Mouse (Mus musculus) ZHBTc4 (cell line): ENCODE measurements at regions not wholly inside any gene's neighbourhood (a gene's known extent, or its start where the extent isn't known, plus 50 kb on each side); places are given as distances from the start of the nearest gene placed in this dataset.

Source experiments
- DNase-seq: peaks from one replicate; pipeline ENCODE4 v3.0.0-alpha.2; 2011; ENCODE audit warnings: low read depth, low spot score

DNA sequence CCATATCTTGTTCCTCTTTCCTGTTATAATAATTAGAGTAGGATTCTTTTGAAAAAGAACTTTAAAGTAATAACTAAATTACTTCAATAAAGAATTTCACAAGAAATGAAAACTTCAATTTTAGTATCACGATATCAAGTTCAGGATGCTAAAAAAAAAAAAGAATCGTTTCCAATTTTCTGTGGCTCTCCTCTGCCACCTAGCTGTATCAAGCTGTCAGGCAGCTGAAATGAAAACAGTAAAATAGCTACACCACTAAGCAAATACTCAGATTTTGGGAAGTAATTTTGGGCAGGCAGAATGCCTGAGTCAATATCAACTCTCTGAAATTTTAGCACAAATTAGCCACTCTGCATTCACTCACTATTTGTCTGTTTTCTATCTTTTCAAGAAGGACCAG, 694.5 kb upstream of the Arrdc3 start:
- no peak for DNase-seq

DNA sequence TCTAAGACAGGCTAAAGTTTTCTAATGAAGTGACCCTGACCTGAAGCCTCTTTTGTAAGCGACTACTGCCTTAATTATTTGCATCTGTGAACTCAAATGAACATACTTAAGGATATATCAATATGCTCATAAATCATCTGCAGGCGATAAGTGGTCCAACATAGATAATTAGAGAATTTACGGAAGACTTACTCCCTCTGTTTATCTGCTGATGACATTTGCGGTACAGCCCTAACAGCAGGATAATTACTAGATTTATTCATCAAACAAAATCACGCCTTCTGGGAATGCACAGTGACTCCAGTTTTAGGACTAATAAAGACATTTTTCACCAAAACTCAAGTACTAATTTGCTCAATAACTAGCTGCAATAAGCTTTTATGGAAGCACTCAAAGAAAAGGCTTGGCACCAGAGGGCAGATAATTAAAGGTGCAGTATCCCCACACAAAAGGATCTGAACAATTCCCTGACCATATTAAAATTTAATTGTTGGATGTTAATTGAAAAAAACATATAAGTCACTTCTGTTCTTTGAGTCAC, 688.0 kb upstream of the Arrdc3 start:
- no peak for DNase-seq

DNA sequence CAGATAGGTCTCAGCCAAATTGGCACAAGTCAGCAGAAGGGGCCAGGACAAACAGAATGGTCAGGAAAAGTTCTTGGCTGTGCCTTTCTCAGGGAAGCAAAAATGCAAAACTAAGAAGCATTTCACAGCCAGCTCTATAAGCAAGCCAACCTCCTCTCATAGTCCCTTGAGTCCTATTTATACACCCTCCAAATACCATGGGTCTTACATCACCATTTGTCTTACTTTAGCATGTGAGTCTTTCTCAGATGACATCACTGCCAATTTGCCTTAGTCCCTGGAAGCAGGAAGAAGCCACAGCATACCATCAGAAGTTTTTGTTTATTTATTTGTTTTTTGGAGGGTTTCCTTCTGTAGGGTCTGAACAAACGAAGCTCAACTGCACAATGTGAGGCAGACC, 659.1 kb upstream of the Arrdc3 start:
- no peak for DNase-seq

DNA sequence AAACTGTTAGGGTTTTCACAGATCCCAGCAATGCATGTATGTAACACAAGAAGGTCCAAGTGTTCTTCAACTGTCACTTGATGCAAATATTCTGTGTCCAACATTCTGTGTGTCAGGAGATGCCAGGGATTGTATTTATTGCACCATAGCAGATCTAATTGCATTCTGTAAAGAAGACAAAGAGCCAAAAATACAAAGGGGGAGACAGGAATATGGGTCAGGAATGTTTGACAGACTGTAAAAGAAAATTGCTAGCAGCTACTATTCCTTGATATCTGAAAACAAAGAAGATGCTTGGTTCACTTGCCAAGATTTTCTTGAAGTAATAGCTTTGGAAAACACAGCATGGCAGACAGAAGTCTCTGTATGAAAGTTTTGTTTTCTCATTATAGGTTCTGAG, 651.8 kb upstream of the Arrdc3 start:
- DNase-seq, result no peak

DNA sequence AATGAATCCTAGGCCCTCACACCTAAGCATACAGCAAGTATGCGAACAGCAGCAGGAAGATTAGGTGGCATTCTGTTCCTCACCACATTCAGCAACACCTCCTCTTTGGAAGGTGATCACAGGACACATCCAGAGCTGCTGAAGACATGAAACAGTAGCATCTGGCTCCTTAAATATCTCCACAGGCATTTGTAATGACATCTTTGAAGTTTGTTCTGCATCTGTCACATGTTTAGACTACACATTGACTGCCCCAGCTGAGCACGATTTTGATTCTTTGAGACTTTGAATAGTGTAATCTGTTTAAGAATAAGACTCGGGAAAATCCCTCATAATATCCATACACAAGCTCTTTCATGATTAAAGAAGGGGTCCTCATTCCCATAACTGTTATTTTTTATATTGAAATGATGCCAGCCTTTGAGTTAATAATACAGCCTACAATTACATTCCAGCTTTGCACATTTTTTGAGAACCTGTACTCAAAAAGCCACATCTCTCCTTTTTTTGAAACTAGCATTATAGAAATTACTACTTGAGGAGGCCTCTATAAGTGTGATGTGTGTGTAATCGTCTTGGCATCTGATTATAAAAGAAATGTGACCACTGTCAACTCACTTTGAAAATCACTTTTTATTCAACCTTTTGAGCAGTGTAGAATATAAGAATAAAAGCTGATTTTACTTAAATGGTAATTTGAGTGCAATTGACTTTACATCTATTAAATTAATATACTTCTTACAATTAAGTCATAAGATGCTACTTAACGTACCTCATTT, 647.7 kb upstream of the Arrdc3 start:
- no peak for DNase-seq

DNA sequence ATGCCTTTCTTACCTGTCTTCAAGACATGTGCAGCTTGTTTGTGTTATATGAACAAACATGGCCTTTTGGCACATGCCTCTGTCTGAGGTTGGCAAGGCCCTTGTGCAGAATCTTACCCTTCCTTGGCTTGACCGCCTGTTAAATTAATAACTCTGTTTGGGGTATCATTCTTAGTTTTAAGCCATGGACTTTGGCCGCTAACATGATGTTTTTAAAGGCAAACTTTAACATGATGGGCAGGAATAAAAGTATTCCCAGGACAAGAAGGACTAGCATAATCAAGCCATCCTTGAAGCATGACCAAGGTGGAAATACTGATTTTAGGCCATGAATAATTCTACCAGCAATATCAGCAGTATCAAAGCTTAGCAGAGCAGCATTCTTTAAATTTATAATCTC, 620.4 kb upstream of the Arrdc3 start:
- DNase-seq, result no peak

DNA sequence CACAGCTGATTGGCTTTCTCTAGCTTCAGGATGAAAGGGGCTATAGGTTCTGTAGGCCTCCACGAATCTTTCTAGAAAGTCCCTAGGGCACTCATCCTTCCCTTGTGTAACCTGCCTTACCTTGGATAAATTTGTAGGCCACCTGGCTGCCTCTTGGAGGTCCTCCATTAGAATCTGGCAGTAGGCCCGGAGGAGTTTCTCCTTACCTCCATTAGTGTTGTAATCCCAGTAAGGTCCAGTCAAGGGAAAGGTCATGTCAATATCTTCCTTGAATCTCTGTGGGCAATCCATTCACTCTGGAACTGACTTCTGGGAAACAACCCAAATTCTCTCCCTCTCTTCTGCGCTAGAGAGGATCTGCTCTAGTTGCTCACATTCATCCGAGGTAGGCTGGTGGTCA, 616.1 kb upstream of the Arrdc3 start:
- no peak for DNase-seq

DNA sequence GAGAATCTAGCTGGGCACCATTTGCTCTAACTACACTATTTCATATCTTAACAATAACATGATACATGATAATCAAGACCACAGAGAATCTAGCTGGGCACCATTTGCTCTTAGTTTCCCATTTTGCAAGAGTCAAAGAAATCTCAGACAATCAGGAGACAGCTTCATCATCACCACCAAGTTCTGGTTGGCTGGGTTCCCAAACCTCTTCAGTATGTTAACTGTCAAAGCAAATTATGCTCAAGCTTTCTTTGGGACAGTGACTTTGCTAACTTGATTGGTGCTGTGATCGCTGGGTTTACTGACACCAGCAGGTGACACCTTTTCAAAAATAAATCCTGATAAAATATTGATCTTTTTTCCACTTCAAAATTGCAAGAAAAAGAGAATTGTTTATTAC, 609.2 kb upstream of the Arrdc3 start:
- DNase-seq, result no peak

DNA sequence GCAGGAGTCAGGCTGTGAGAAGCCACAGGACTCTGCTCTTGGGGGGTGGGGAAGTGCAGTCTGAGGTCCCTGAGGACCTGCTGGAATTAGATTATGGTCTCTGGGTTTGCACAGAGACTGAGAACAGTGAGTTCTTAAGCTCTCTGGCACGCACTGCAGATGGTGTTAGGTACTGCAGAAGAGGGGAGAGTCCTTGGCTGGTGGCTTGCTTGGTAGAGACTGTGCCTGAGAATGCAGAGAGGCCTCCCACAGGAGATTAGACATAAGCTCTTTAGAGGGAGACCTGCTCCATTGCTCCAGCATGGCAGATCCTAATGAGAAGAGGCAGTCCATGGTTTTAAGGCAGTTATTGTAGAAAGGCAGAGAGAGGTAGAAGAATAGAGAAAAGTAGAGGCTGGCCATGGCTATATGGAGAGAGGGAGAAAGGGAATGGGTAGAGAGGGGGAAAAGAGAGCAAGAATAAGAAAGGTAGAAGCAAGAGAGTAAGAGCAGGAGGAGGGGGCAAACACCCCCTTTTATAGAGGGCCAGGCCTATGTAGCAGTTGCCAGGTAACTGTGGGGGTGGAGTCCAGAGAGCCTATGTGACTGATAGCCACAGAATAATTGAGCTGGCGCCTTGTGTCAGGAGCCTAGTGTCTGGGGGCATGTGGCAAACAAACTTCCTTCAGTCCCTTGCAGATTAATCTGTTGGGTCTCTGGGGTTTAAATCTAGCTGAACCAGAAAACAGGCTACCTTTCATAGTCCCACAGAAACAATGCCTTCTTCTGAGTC, 591.3 kb upstream of the Arrdc3 start:
- DNase-seq, result no peak

DNA sequence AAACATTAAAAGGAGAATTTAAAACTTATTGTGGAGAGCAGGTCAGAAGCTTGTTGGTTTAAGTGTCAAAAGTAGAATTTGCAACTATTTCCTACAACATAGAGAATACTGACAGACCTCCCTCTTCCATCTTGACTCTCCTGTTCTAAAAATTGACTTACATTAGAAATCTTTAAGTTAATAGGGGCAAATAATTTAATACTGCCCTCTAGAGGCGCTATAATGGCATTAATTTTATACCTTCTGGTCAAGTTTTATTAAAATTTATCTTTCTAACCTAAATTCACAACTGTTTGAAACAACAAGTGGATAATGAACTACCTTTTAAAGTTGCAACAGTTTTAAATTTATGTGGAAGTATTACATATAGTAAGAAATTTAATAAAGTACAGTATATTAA, 587.5 kb upstream of the Arrdc3 start:
- DNase-seq, result no peak

DNA sequence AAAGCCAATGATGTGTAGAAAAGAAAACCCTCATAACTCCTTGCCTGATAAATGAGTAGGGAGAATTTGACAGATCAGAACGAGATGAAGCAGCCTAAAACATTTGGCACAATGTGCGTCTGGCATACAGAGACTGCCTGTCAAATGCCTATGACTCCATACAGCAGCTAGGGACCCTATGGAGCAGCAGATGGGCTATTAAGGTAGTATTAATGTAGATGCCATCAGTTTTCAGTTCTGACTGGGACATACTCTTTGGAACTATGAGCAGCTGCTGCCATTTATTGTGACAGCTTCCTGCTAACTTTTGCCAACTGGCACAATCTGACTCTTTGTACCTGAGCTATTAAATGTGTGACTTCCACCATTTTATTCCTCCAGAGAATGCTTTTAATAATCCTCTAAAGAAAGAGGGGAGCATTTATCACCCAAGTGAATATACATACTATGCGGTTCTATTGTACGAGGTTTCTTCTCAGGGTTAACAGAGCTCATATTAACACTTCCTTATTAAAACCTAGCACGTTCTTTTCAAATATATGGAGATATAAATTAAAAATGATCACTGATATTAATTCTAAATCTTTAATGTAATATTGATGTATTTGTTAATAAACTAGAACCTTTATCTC, 549.0 kb upstream of the Arrdc3 start:
- no peak for DNase-seq

DNA sequence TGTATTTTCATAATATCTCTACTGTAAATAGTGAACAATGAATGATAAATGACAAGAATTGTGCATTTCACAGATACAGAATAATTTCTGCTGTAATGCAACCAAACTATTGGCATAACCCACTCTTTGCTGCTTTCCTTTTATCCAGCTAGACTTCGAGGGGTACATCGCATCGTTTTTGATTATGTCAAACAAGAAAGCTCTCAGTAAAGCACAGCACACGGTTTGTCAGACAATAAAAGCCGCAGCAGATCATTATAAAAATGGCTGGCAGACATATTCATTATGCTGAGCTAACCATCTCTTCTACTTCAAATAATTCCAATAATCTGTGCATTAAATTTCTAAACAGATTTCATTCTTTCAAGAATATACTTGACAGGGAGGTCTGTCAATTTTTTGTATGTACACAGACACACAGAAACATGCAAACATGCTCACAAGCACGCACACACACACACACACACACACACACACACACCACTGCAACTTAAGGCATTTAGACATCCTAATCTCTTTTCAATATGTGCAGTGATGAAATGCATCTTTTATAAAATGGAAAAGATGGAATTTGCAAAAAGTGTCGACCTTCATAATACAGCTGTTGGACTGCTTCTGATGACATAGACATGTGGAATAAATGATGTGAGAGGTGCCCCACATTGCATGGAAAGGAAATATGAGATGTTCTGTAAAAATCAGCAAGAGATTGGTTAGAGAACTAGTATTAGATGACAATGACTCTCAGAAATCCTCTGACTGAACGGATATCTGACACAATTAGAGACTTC, 548.1 kb upstream of the Arrdc3 start:
- DNase-seq, result no peak

DNA sequence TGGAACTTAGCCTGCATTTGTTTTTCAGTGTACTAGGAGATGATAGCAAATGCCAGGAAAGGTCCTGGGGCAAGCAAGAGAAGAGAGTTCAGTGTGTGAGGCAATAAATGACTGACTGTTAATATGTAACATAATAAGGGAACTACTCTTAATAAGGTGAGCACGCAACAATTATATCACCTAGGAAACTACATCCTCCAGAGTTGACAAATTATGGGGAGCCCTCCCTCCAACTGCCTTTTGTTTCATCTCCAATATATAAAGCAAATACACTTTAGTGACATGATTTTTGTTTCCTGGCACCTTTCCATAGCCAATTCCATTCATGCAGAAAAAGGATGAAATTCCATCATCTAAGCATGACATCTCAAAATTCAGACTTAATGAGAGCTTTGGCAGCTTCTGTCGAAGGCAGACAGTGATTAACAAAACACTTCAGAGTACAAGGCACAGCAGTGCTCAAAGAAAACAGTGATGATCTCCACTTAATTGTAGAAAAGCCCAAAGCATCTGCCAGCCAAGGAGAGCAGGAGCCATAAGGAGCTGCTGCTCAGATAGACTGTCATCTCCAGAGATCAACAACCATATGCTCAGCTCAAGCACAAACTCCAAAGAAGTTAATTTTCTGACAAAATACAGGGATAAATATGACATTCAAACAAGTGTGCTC, 536.1 kb upstream of the Arrdc3 start:
- DNase-seq, result no peak

DNA sequence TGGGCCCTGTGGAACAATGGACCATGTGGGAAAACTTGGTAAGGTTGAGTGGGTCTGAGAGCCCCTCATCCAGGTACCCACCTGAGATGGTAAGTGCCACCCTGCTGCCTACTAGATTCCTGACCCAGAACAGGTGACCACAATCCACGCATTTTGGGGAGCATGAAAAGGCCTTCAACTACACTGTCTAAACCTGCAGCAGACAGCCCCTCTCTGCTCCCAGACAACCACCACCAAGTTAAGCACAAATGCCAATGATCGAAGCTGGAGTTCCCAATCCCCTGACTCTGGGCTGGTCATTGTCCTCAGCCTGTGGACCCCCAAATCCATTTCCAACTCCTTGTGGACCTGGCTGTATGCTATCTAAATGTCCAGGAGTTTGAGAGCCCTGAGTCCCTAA, 517.2 kb upstream of the Arrdc3 start:
- no peak for DNase-seq

DNA sequence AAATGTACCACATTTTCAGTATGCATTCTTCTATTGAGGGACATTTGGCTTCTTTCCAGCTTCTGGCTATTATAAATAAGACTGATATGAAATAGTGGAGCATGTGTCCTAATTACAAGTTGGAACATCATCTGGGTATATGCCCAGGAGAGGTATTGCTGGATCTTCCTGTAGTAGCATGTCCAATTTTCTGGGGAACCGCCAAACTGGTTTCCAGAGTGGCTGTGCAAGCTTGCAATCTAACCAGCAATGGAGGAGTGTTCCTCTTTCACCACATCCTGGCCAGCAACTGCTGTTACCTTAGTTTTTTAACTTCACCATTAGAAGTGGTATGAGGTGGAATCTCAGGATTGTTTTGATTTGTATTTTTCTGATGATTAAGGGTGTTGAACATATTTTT, 512.7 kb upstream of the Arrdc3 start:
- DNase-seq, result no peak

DNA sequence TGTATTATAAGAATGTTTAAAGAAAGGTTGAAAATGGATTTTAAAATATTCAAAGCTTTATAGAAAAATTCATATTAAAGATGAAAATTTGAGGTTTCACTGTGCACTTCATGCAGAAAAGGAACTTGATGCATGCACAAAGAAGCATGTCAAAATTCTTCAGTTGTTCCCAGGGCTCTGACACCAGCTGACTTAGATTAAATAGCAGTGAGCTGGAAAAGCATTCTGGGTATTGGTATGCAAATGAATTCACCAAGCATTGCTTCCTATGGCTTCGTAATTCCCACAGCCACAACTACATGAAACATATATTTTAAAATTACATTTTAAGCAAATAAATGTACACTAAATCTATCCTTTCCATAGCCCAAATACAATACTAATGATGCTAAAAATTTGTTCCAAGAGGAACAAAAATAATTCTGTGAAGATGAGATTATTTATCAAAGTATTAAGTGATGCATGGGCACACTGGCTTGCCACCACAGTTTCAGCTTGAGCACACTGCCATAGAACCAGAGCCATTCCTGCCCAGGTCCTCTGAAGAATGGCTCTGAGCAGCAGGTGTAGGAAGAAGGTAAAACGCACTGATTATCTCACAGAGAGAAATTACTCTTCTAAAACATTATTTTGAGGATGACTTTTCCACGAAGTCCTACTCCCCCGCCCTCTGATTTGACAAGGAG, 501.8 kb upstream of the Arrdc3 start:
- DNase-seq, result no peak

DNA sequence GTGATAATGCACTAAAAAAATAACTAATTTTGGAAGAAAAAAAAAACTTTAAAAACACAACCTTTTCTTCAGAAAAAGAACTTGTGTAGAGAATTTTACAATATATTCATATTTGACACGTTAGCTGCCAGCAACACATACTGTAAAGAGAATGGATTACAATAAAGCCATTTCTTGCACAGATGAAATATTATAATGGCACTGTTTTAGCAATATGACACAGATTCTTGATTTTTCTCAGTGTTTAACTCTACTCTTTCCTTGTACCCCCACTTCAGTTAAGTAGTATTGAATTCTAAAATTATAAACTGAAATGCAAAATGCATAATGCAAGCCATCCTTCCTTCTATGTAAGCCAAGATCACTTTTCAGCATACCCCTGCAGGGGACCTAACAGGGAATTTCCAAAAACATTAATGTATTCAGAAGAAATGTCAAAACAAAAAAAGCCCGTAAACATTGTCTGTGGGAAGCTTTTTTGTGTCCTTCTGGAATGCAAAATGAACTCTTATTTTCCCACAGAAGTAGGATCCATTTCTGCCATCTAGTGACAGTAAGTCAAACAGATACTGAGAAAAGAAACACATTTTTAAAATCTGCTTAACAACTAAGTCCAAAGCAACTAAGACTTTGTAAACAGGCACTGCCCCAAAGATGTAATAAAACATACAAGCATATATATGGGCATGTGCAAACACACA, 501.1 kb upstream of the Arrdc3 start:
- no peak for DNase-seq

DNA sequence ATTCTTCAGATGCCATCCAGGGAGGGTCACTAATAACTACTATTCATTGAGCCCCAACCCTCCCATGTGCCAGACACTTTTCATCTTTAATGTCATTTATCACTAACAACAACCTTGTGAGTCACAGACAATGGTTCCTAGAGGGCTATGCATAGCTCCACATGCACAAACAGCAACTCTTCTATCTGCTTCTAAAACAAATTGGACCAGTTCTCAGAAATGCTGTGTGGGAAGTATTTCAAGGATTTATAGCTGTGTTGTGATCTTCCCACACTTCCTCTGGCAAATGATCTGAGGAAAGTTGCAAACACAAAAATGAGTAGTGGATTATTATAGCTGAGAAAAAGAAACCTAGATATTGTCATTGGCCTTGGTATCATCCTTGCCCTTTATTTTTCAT, 474.3 kb upstream of the Arrdc3 start:
- no peak for DNase-seq

DNA sequence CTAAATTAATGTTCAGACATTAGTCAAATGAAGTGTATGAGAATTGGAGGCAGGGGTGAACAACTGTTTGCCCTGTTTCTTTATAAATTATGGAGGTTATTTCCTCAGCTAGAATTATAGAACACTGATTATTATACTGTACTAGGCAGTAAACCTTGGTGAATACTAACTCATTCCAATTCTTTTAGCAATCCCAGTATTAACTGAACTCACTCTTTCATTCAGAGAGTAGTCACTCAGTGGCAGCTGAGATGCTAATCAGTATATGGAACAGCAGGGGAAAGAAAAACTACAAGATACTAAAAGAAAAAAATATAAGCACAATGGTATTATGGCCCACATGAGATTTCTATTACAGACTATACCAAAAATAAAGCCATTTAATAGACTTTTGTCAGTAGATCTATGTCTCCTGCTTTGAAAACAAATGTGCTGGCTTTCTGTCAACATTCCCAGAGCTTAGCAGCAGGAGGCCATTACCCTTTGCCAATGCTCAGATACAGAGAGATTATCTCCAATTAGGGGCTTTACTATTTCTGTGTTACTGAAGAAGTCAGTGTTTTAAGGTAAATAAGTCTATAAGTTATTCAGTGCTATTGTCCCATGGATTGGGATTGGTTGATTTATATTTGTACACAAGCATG, 473.3 kb upstream of the Arrdc3 start:
- DNase-seq, result no peak
